Comparison of ENCODE assay signal across 17 mouse cellular contexts in genomic region chr2:26594461-26594933, GRCm38 (mm10). TPM values are rescaled to one million over a fixed set of nuclear protein-coding genes. Genes with fewer than 3 reads are reported as not detected.
DNase-seq lines count a peak whose midpoint lies in the region; ATAC-seq and TF ChIP-seq lines count a peak whose summit lies in the region.
"Had no signal": no experiment of that assay in that cellular context is flagged by ENCODE, and none has a peak within 500 bp of the region (broad histone marks: within the 10 kb centered on the region; RNA-seq: fewer than 3 reads in every experiment).

No protein-coding gene starts in this region.

- H3K79me2 ChIP-seq in liver, adult 2 months (ENCODE audit: control insufficient read depth, insufficient read depth, low read length), result no peaks in the 10 kb centered on the region

- no peak for DNase-seq in heart, adult 18-20 months
- no peak for DNase-seq in liver, adult 2 months (ENCODE audit: extremely low read depth, low read depth, low spot score)
- DNase-seq in liver, result no peak
- DNase-seq in liver, embryonic 11.5 days (ENCODE audit: low spot score), result peak; percentile 34
- DNase-seq in B cell, adult 2 months, result no peak
- no peak for DNase-seq in thymus, postnatal 14 days

- H3K27me3 ChIP-seq in heart, embryonic 11.5 days (ENCODE audit: control insufficient read depth, insufficient read depth, low read length), result no peaks in the 10 kb centered on the region
- no peaks in the 10 kb centered on the region for H3K27me3 ChIP-seq in liver, adult 2 months (ENCODE audit: control insufficient read depth, insufficient read depth, low read length)
- no peaks in the 10 kb centered on the region for H3K27me3 ChIP-seq in liver, embryonic 11.5 days (replicated peaks; ENCODE audit: control insufficient read depth, insufficient read depth, low read length)
- no peaks in the 10 kb centered on the region for H3K27me3 ChIP-seq in stomach, embryonic 15.5 days (replicated peaks)
- H3K27me3 ChIP-seq: forebrain, embryonic 12.5 days; limb, embryonic 12.5 days had no signal

- no peak overlapping the region for H3K4me3 ChIP-seq in heart, embryonic 11.5 days (ENCODE audit: low read depth, low read length)
- H3K4me3 ChIP-seq in liver, adult 2 months (ENCODE audit: insufficient read depth, low read depth, low read length), result no peak overlapping the region
- H3K4me3 ChIP-seq in liver, embryonic 11.5 days (ENCODE audit: low read depth, low read length), result no peak overlapping the region
- H3K4me3 ChIP-seq in stomach, embryonic 15.5 days (replicated peaks), result no peak overlapping the region
- H3K4me3 ChIP-seq: forebrain, embryonic 12.5 days; limb, embryonic 12.5 days; midbrain, embryonic 12.5 days had no signal

- 74% methylated on average over 7 of the region's 7 CpGs for WGBS in heart, embryonic 11.5 days (ENCODE audit: insufficient replicate concordance)
- WGBS in liver, adult 2 months, result 37% methylated on average over 7 of the region's 7 CpGs
- 74% methylated on average over 7 of the region's 7 CpGs for WGBS in liver, embryonic 11.5 days
- WGBS in stomach, embryonic 15.5 days, result 86% methylated on average over 7 of the region's 7 CpGs

- H3K9ac ChIP-seq in heart, embryonic 11.5 days (ENCODE audit: low read depth, low read length), result no peak overlapping the region
- peak overlapping the region; percentile 2; the same call in 1 of the 2 replicates for H3K9ac ChIP-seq in liver, adult 2 months (ENCODE audit: low read depth, low read length)
- no peak overlapping the region for H3K9ac ChIP-seq in liver, embryonic 11.5 days (ENCODE audit: low read depth, low read length)
- no peak overlapping the region for H3K9ac ChIP-seq in stomach, embryonic 15.5 days
- H3K9ac ChIP-seq: forebrain, embryonic 12.5 days; limb, embryonic 12.5 days; midbrain, embryonic 12.5 days had no signal

- H3K4me1 ChIP-seq in heart, embryonic 11.5 days (ENCODE audit: control insufficient read depth, insufficient read depth, low read length), result 0 out of 2 replicates have a peak, but pooled peaks cover 2% of the 10 kb centered on the region
- peaks cover 41% of the 10 kb centered on the region for H3K4me1 ChIP-seq in liver, adult 2 months (ENCODE audit: control insufficient read depth, insufficient read depth, low read length)
- H3K4me1 ChIP-seq in liver, embryonic 11.5 days (replicated peaks; ENCODE audit: control insufficient read depth, insufficient read depth, low read length), result peaks cover 16% of the 10 kb centered on the region
- peaks cover 2% of the 10 kb centered on the region; the same call in 1 of the 2 replicates for H3K4me1 ChIP-seq in stomach, embryonic 15.5 days
- H3K4me1 ChIP-seq: forebrain, embryonic 12.5 days; limb, embryonic 12.5 days; midbrain, embryonic 12.5 days had no signal

- peaks cover 7% of the 10 kb centered on the region for H3K36me3 ChIP-seq in heart, embryonic 11.5 days (ENCODE audit: control insufficient read depth, insufficient read depth, low read length)
- peaks cover 22% of the 10 kb centered on the region; the same call in 1 of the 2 replicates for H3K36me3 ChIP-seq in liver, adult 2 months (ENCODE audit: control insufficient read depth, insufficient read depth, low read length)
- H3K36me3 ChIP-seq in liver, embryonic 11.5 days (ENCODE audit: control insufficient read depth, insufficient read depth, low read length), result peaks cover 6% of the 10 kb centered on the region; the same call in 1 of the 2 replicates
- H3K36me3 ChIP-seq in stomach, embryonic 15.5 days, result peaks cover 21% of the 10 kb centered on the region
- H3K36me3 ChIP-seq: forebrain, embryonic 12.5 days; midbrain, embryonic 12.5 days had no signal

- H3K9me3 ChIP-seq in heart, embryonic 11.5 days (replicated peaks; ENCODE audit: control insufficient read depth, low read length), result no peaks in the 10 kb centered on the region
- H3K9me3 ChIP-seq in liver, embryonic 11.5 days (ENCODE audit: control insufficient read depth, low read length), result no peaks in the 10 kb centered on the region
- no peaks in the 10 kb centered on the region for H3K9me3 ChIP-seq in stomach, embryonic 15.5 days
- H3K9me3 ChIP-seq: forebrain, embryonic 12.5 days; limb, embryonic 12.5 days; midbrain, embryonic 12.5 days had no signal

- no peak for TF ChIP-seq CTCF in liver, adult 2 months (IDR thresholded peaks at IDR 0.05; ENCODE audit: low read depth, low read length)

- H3K27ac ChIP-seq in heart, embryonic 11.5 days (ENCODE audit: low read depth, low read length), result no peak overlapping the region
- H3K27ac ChIP-seq in liver, adult 2 months (replicated peaks; ENCODE audit: insufficient read depth, low read depth, low read length), result peak overlapping the region; percentile 52
- 0 out of 2 replicates have a peak overlapping the region, but pooled peaks have one; percentile 11 for H3K27ac ChIP-seq in liver, embryonic 11.5 days (ENCODE audit: low read depth, low read length)
- peak overlapping the region; percentile 55; the same call in 1 of the 2 replicates for H3K27ac ChIP-seq in stomach, embryonic 15.5 days
- H3K27ac ChIP-seq: forebrain, embryonic 12.5 days; limb, embryonic 12.5 days; midbrain, embryonic 12.5 days had no signal

- H3K4me2 ChIP-seq in heart, embryonic 11.5 days, result no peak overlapping the region
- no peak overlapping the region for H3K4me2 ChIP-seq in liver, embryonic 11.5 days
- H3K4me2 ChIP-seq in stomach, embryonic 15.5 days, result no peak overlapping the region
- H3K4me2 ChIP-seq: forebrain, embryonic 12.5 days; limb, embryonic 12.5 days; midbrain, embryonic 12.5 days had no signal

- TF ChIP-seq POLR2A in liver, adult 2 months (IDR thresholded peaks at IDR 0.05; ENCODE audit: extremely low read depth, insufficient read depth, low read length), result no peak

- ATAC-seq in heart, embryonic 11.5 days (replicated peaks; ENCODE audit: insufficient number of reproducible peaks, low FRiP score, low TSS enrichment), result 0 out of 2 replicates have a peak, but pooled peaks have one; percentile 1
- ATAC-seq in liver, embryonic 11.5 days (replicated peaks; ENCODE audit: low FRiP score), result peak; percentile 16; the same call in 1 of the 2 replicates
- peak; percentile 11; the same call in 1 of the 2 replicates for ATAC-seq in stomach, embryonic 15.5 days (ENCODE audit: insufficient read depth, low FRiP score, low read depth)

RNA-seq across cellular contexts. Expression of gene Gm20532, which starts 8.1 kb away (rescaled TPM):
- polyA plus RNA-seq in heart, embryonic 11.5 days (2014; fragmentation: Nextera tagmentation; extraction: Ambion mirVana), result not detected in 2 replicates
- total RNA-seq in heart, adult 18-20 months (2021), result not detected
- not detected in 2 replicates for total RNA-seq in liver, adult 2 months (2014; rRNA removed)
- not detected in 2 replicates for polyA plus RNA-seq in liver, adult 2 months (2012; rRNA removed)
- not detected in 2 replicates for polyA plus RNA-seq in liver, embryonic 11.5 days (2014; fragmentation: Nextera tagmentation; extraction: Ambion mirVana)
- not detected in 2 replicates for polyA plus RNA-seq in stomach, embryonic 15.5 days (2015; fragmentation: Nextera tagmentation; extraction: Ambion mirVana)
- total RNA-seq: adrenal gland, postnatal 36 days; common myeloid progenitor, adult 5-6 weeks; gastrocnemius, adult 18-20 months; heart, postnatal 4 days; layer of hippocampus, postnatal 25 days had no signal
- polyA plus RNA-seq: embryonic facial prominence, embryonic 14.5 days; forebrain, embryonic 12.5 days; midbrain, embryonic 12.5 days had no signal

RNA-seq across cellular contexts. Expression of gene Agpat2, which starts 9.7 kb away (rescaled TPM):
- polyA plus RNA-seq in heart, embryonic 11.5 days (2014; fragmentation: Nextera tagmentation; extraction: Ambion mirVana), result 15.7 and 20.6 TPM in 2 replicates
- 10 to 100 TPM; 53.9 to 88.6 TPM for total RNA-seq in heart, adult 18-20 months (2021)
- 116 and 153 TPM in 2 replicates for total RNA-seq in liver, adult 2 months (2014; rRNA removed)
- polyA plus RNA-seq in liver, adult 2 months (2012; rRNA removed), result 421 and 511 TPM in 2 replicates
- 36.1 and 40.1 TPM in 2 replicates for polyA plus RNA-seq in liver, embryonic 11.5 days (2014; fragmentation: Nextera tagmentation; extraction: Ambion mirVana)
- 60.1 and 63.4 TPM in 2 replicates for polyA plus RNA-seq in stomach, embryonic 15.5 days (2015; fragmentation: Nextera tagmentation; extraction: Ambion mirVana)

RNA-seq across cellular contexts. Expression of gene Egfl7, which starts 14.7 kb away (rescaled TPM):
- 145 and 157 TPM in 2 replicates for polyA plus RNA-seq in heart, embryonic 11.5 days (2014; fragmentation: Nextera tagmentation; extraction: Ambion mirVana)
- total RNA-seq in heart, adult 18-20 months (2021), result 10 to 100 TPM; 94.2 to 94.8 TPM
- 58.6 and 67.0 TPM in 2 replicates for total RNA-seq in liver, adult 2 months (2014; rRNA removed)
- polyA plus RNA-seq in liver, adult 2 months (2012; rRNA removed), result 60.7 and 90.0 TPM in 2 replicates
- polyA plus RNA-seq in liver, embryonic 11.5 days (2014; fragmentation: Nextera tagmentation; extraction: Ambion mirVana), result 161 and 181 TPM in 2 replicates
- polyA plus RNA-seq in stomach, embryonic 15.5 days (2015; fragmentation: Nextera tagmentation; extraction: Ambion mirVana), result 121 and 128 TPM in 2 replicates

RNA-seq across cellular contexts. Expression of gene Fam69b, which starts 33.8 kb away (rescaled TPM):
- 13.4 and 14.9 TPM in 2 replicates for polyA plus RNA-seq in heart, embryonic 11.5 days (2014; fragmentation: Nextera tagmentation; extraction: Ambion mirVana)
- 10 to 100 TPM; 22.0 to 22.2 TPM for total RNA-seq in heart, adult 18-20 months (2021)
- 0.09 and 0.13 TPM in 2 replicates for total RNA-seq in liver, adult 2 months (2014; rRNA removed)
- 0.41 and 0.60 TPM in 2 replicates for polyA plus RNA-seq in liver, adult 2 months (2012; rRNA removed)
- polyA plus RNA-seq in liver, embryonic 11.5 days (2014; fragmentation: Nextera tagmentation; extraction: Ambion mirVana), result 10.5 and 11.1 TPM in 2 replicates
- polyA plus RNA-seq in stomach, embryonic 15.5 days (2015; fragmentation: Nextera tagmentation; extraction: Ambion mirVana), result 28.9 and 33.7 TPM in 2 replicates
